Mouse (Mus musculus) myocyte (in vitro differentiated cells): Measurements from ENCODE around the gene Haus8. TPM values are rescaled to one million over a fixed set of nuclear protein-coding genes. Genes with fewer than 3 reads are reported as not detected.

Experiments used
- polyA plus RNA-seq: library from polyadenylated mRNA; unstranded; fragments of >200 nt; fragmentation: generic; extraction: Trizol; gene quantifications from one replicate; pipeline ENCODE4 v1.2.1, GENCODE M21; 2012; ENCODE audit warnings: missing spikeins

The Haus8 gene
- polyA plus RNA-seq, 1 experiment = 13.2 TPM

Other genes starting within 250 kb of the Haus8 start
- 39.6 TPM for gene Myo9b, start 220 bp downstream of the Haus8 start, polyA plus RNA-seq
- 180 TPM for gene Use1, start 93.9 kb upstream of the Haus8 start, polyA plus RNA-seq
- 15.2 TPM for gene Ocel1, start 98.4 kb upstream of the Haus8 start, polyA plus RNA-seq
- 62.3 TPM for gene Nr2f6, start 109.0 kb upstream of the Haus8 start, polyA plus RNA-seq
- 0.02 TPM for gene Ushbp1, start 122.9 kb upstream of the Haus8 start, polyA plus RNA-seq
- 108 TPM for gene Babam1, start 123.9 kb upstream of the Haus8 start, polyA plus RNA-seq
- gene Ankle1, start 133.1 kb upstream of the Haus8 start, polyA plus RNA-seq = 1.3 TPM
- gene Abhd8, start 190.7 kb upstream of the Haus8 start, polyA plus RNA-seq = 67.0 TPM
- gene Mrpl34, start 192.0 kb upstream of the Haus8 start, polyA plus RNA-seq = 79.0 TPM
- 117 TPM for gene Dda1, start 196.3 kb upstream of the Haus8 start, polyA plus RNA-seq
- 27.5 TPM for gene Ano8, start 213.0 kb upstream of the Haus8 start, polyA plus RNA-seq
- 17.5 TPM for gene Gtpbp3, start 215.2 kb upstream of the Haus8 start, polyA plus RNA-seq
- 0.18 TPM for gene Plvap, start 238.8 kb upstream of the Haus8 start, polyA plus RNA-seq